Mouse (Mus musculus): ENCODE measurements around the gene Helt. TPM values are rescaled to one million over a fixed set of nuclear protein-coding genes. Genes with fewer than 3 reads are reported as not detected.

Gene Helt
- total RNA-seq, 2 experiments from 2014 or later: 0.29 to 0.74 TPM

DNA sequence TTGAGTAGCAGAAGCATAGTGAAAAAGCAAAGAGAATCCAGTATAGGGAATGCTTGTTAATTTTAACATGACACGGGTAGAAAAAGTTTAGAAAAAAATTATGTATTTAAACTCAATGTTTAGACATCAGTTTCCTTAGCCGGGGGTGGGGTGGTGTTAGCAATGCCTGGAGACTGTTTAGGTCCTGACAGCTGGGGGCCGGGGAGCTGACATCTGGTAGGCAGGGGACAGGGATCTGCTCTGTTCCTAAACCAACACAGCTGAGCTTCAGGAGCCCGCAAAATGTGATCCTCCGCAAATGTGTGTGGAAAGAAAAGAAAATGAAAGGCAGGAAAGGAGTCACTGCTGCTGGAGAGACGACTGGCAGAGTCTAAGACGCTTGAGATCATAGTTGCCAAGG is 51.5 kb downstream of the Helt start:
- intact Hi-C loops (cut with DNase I): loop anchor here (1.0 to 2.0 kb wide), 3 partner anchors 24 to 62 kb away; no protein-coding TSS in a partner anchor
- DNase-seq: no peak

Other genes with a start within 250 kb of the Helt start
- 10 to 100 TPM; 11.4 to 13.0 TPM for gene Cfap97, start 142.9 kb downstream of the Helt start, total RNA-seq (2021)
- gene Snx25, start 142.5 kb downstream of the Helt start, total RNA-seq (2021): 10 to 100 TPM; 12.0 to 12.4 TPM
- 1,000 to 10,000 TPM; 4,839 to 4,843 TPM for gene Slc25a4, start 83.4 kb downstream of the Helt start, total RNA-seq (2021)
- 100 to 1,000 TPM; 846 to 852 TPM for gene Acsl1, start 176.4 kb upstream of the Helt start, total RNA-seq (2021)

Measured in heart, postnatal 14 days (tissue).